Mouse (Mus musculus): Measurements from ENCODE around the gene Trmt61a. TPM values are rescaled to one million over a fixed set of nuclear protein-coding genes. Genes with fewer than 3 reads are reported as not detected.

Trmt61a gene
- 0.18 TPM for polyA plus RNA-seq (2014; fragmentation: Illumina TruSeq; extraction: RNeasy Lipid Tissue Mini Kit (QIAGEN cat#74804); ENCODE audit: low read depth, low replicate concordance)

GRCm38 (mm10) chr12:111677882-111678669, at the start of gene Trmt61a:
Gene Trmt61a (plus strand): TSS chr12:111678105.

GRCm38 (mm10) chr12:111672176-111672575, 5.7 kb upstream of the Trmt61a start, which contains the start of gene Ckb:
Gene Ckb (minus strand): TSS chr12:111672338.

GRCm38 (mm10) chr12:111713004-111713651, 35.2 kb downstream of the Trmt61a start, which contains the start of the genes Bag5 and Apopt1:
Gene Bag5 (minus strand): TSS chr12:111713257.
Gene Apopt1 (plus strand): TSS chr12:111713261.

Other genes with a start within 250 kb of the Trmt61a start
- 10.3 TPM for gene Tnfaip2, start 235.6 kb upstream of the Trmt61a start, polyA plus RNA-seq (2014; fragmentation: Illumina TruSeq; extraction: RNeasy Lipid Tissue Mini Kit (QIAGEN cat#74804); ENCODE audit: low read depth, low replicate concordance)
- 0.87 TPM for gene Gm266, start 192.3 kb upstream of the Trmt61a start, polyA plus RNA-seq (2014; fragmentation: Illumina TruSeq; extraction: RNeasy Lipid Tissue Mini Kit (QIAGEN cat#74804); ENCODE audit: low read depth, low replicate concordance)
- gene Eif5, start 140.1 kb upstream of the Trmt61a start, polyA plus RNA-seq (2014; fragmentation: Illumina TruSeq; extraction: RNeasy Lipid Tissue Mini Kit (QIAGEN cat#74804); ENCODE audit: low read depth, low replicate concordance) = 1,310 TPM
- gene Mark3, start 103.6 kb upstream of the Trmt61a start, polyA plus RNA-seq (2014; fragmentation: Illumina TruSeq; extraction: RNeasy Lipid Tissue Mini Kit (QIAGEN cat#74804); ENCODE audit: low read depth, low replicate concordance) = 92.5 TPM
- gene Ckb, start 5.8 kb upstream of the Trmt61a start, polyA plus RNA-seq (2014; fragmentation: Illumina TruSeq; extraction: RNeasy Lipid Tissue Mini Kit (QIAGEN cat#74804); ENCODE audit: low read depth, low replicate concordance) = 0.17 TPM
- gene Bag5, start 35.2 kb downstream of the Trmt61a start, polyA plus RNA-seq (2014; fragmentation: Illumina TruSeq; extraction: RNeasy Lipid Tissue Mini Kit (QIAGEN cat#74804); ENCODE audit: low read depth, low replicate concordance) = 332 TPM
- 40.6 TPM for gene Apopt1, start 35.2 kb downstream of the Trmt61a start, polyA plus RNA-seq (2014; fragmentation: Illumina TruSeq; extraction: RNeasy Lipid Tissue Mini Kit (QIAGEN cat#74804); ENCODE audit: low read depth, low replicate concordance)
- 3.3 TPM for gene Klc1, start 80.7 kb downstream of the Trmt61a start, polyA plus RNA-seq (2014; fragmentation: Illumina TruSeq; extraction: RNeasy Lipid Tissue Mini Kit (QIAGEN cat#74804); ENCODE audit: low read depth, low replicate concordance)
- 0.36 TPM for gene Xrcc3, start 135.8 kb downstream of the Trmt61a start, polyA plus RNA-seq (2014; fragmentation: Illumina TruSeq; extraction: RNeasy Lipid Tissue Mini Kit (QIAGEN cat#74804); ENCODE audit: low read depth, low replicate concordance)
- 7.1 TPM for gene Zfyve21, start 136.1 kb downstream of the Trmt61a start, polyA plus RNA-seq (2014; fragmentation: Illumina TruSeq; extraction: RNeasy Lipid Tissue Mini Kit (QIAGEN cat#74804); ENCODE audit: low read depth, low replicate concordance)
- gene Ppp1r13b, start 230.0 kb downstream of the Trmt61a start, polyA plus RNA-seq (2014; fragmentation: Illumina TruSeq; extraction: RNeasy Lipid Tissue Mini Kit (QIAGEN cat#74804); ENCODE audit: low read depth, low replicate concordance) = 7.9 TPM

All from testis, adult 10 weeks (tissue).